Mouse (Mus musculus): ENCODE results near the gene C9. TPM values are rescaled to one million over a fixed set of nuclear protein-coding genes. Genes with fewer than 3 reads are reported as not detected.

Gene C9
- polyA plus RNA-seq, 1 experiment from 2014 or later = 0.27 TPM

- H3K4me1 ChIP-seq = no peaks in the 10 kb centered on the region
- no peaks in the 10 kb centered on the region for H3K36me3 ChIP-seq
- H3K27ac ChIP-seq (replicated peaks) = no peak overlapping the region
- 82% methylated on average over 7 of the region's 7 CpGs for WGBS
- no peaks in the 10 kb centered on the region for H3K9me3 ChIP-seq
- H3K4me2 ChIP-seq (replicated peaks) = no peak overlapping the region
- H3K9ac ChIP-seq (replicated peaks) = no peak overlapping the region
- no peak for ATAC-seq (ENCODE audit: low FRiP score, low read depth)
- no peaks in the 10 kb centered on the region for H3K27me3 ChIP-seq
- H3K4me3 ChIP-seq = no peak overlapping the region
Measured at GRCm38 (mm10) chr15:6539639-6540338, 94.7 kb downstream of the C9 start.

Other genes with a start within 250 kb of the C9 start
- 48.7 and 63.2 TPM in 2 replicates for gene Dab2, start 145.5 kb upstream of the C9 start, polyA plus RNA-seq (2016; fragmentation: Nextera tagmentation; extraction: Ambion mirVana)
- 3.4 and 5.4 TPM in 2 replicates for gene Fyb, start 77.5 kb downstream of the C9 start, polyA plus RNA-seq (2016; fragmentation: Nextera tagmentation; extraction: Ambion mirVana)